Mouse (Mus musculus) CH12.LX (cell line): Measurements from ENCODE around the gene Kdm2b. TPM values are rescaled to one million over a fixed set of nuclear protein-coding genes. Genes with fewer than 3 reads are reported as not detected.

ENCODE experiments used
- DNase-seq: peaks from one replicate; pipeline ENCODE4 v3.0.0-alpha.2; 2013; ENCODE audit errors: extremely low read depth
- H3K27ac ChIP-seq: 2 replicates; pipeline ENCODE4 v1.5.1; 2012; ENCODE audit warnings: low read depth, mild to moderate bottlenecking, control low read depth, moderate library complexity; ENCODE audit not compliant: insufficient read depth
- H3K27me3 ChIP-seq: replicated peaks from 2 replicates; pipeline ENCODE3; 2012; ENCODE audit warnings: inconsistent platforms
- H3K36me3 ChIP-seq, 2 experiments: replicated peaks in 1 of 2; 2 replicates each; pipeline versions ENCODE3 to v1.6.1; 2012; ENCODE audit warnings: inconsistent platforms in 1 of 2, low read length in 1 of 2, mild to moderate bottlenecking in 1 of 2, mixed read lengths in 1 of 2, moderate library complexity in 1 of 2; ENCODE audit not compliant: control insufficient read depth in 1 of 2, insufficient read depth in 1 of 2
- H3K4me1 ChIP-seq, 2 experiments: 2 replicates each; pipeline ENCODE4 v1.6.1; 2012; ENCODE audit warnings: inconsistent platforms in 1 of 2, moderate library complexity in 1 of 2; ENCODE audit not compliant: insufficient read depth in 2 of 2, control insufficient read depth in 1 of 2
- H3K4me2 ChIP-seq: 2 replicates; pipeline ENCODE4 v1.6.1; 2012; ENCODE audit warnings: low read depth, mild to moderate bottlenecking, control low read depth; ENCODE audit not compliant: poor library complexity, insufficient read depth, severe bottlenecking
- H3K4me3 ChIP-seq, 3 experiments: fragments of 150-350 bp in 1 of 3; sonication (generic) in 1 of 3; replicated peaks in 1 of 3; 2 replicates each; pipeline versions ENCODE3 to v1.5.1; 2011 to 2012; ENCODE audit warnings: low read depth in 2 of 3, low read length in 2 of 3, mild to moderate bottlenecking in 2 of 3, moderate library complexity in 2 of 3, control low read depth in 1 of 3, improper control_type of control experiment in 1 of 3, inconsistent platforms in 1 of 3, mixed read lengths in 1 of 3; ENCODE audit not compliant: poor library complexity in 1 of 3
- H3K79me2 ChIP-seq: replicated peaks from 2 replicates; pipeline ENCODE4 v1.6.1; 2012; ENCODE audit warnings: mild to moderate bottlenecking, moderate library complexity; ENCODE audit not compliant: control insufficient read depth, poor library complexity, insufficient read depth, severe bottlenecking; ENCODE audit errors: extremely low read depth
- H3K9ac ChIP-seq: 2 replicates; pipeline ENCODE4 v1.6.1; 2012; ENCODE audit warnings: low read depth, mild to moderate bottlenecking, control low read depth, moderate library complexity; ENCODE audit not compliant: insufficient read depth
- H3K9me3 ChIP-seq: replicated peaks from 2 replicates; pipeline ENCODE3; 2012; ENCODE audit warnings: low read length, inconsistent platforms, mixed read lengths
- BHLHE40 ChIP-seq: IDR thresholded peaks from 2 replicates; pipeline ENCODE4 v1.6.1; 2011; ENCODE audit warnings: mild to moderate bottlenecking, low read depth, low read length, improper control_type of control experiment
- CHD1 ChIP-seq: IDR thresholded peaks from 2 replicates; pipeline ENCODE4 v1.6.1; 2012; ENCODE audit warnings: low read depth, low read length, improper control_type of control experiment, inconsistent platforms
- CHD2 ChIP-seq: IDR thresholded peaks from 2 replicates; pipeline ENCODE4 v1.6.1; 2011; ENCODE audit warnings: low read length, improper control_type of control experiment
- E2F4 ChIP-seq: IDR thresholded peaks from 2 replicates; pipeline ENCODE4 v1.6.1; 2011; ENCODE audit warnings: low read depth, low read length, improper control_type of control experiment; ENCODE audit not compliant: insufficient replicate concordance
- ETS1 ChIP-seq: conservative IDR thresholded peaks from 2 replicates; pipeline ENCODE4 v1.6.1; 2012; ENCODE audit warnings: low read depth, mild to moderate bottlenecking, inconsistent platforms, low read length, improper control_type of control experiment, moderate library complexity
- GABPA ChIP-seq: IDR thresholded peaks from 2 replicates; pipeline ENCODE4 v1.6.1; 2012; ENCODE audit warnings: low read depth, low read length, improper control_type of control experiment, inconsistent platforms; ENCODE audit not compliant: insufficient replicate concordance
- HCFC1 ChIP-seq: IDR thresholded peaks from 2 replicates; pipeline ENCODE4 v1.6.1; 2012; ENCODE audit warnings: low read depth, mild to moderate bottlenecking, inconsistent platforms, low read length, improper control_type of control experiment
- IRF4 ChIP-seq: IDR thresholded peaks from 2 replicates; pipeline ENCODE4 v1.6.1; 2014; ENCODE audit warnings: low read depth, mild to moderate bottlenecking, inconsistent platforms, low read length, improper control_type of control experiment
- JUN ChIP-seq: IDR thresholded peaks from 2 replicates; pipeline ENCODE4 v1.6.1; 2011; ENCODE audit warnings: low read depth, mild to moderate bottlenecking, low read length, improper control_type of control experiment, moderate library complexity; ENCODE audit not compliant: insufficient read depth
- JUND ChIP-seq: conservative IDR thresholded peaks from 2 replicates; pipeline ENCODE4 v1.6.1; 2011; ENCODE audit warnings: low read depth, low read length, improper control_type of control experiment
- MAX ChIP-seq: IDR thresholded peaks from 2 replicates; pipeline ENCODE4 v1.6.1; 2011; ENCODE audit warnings: low read length, improper control_type of control experiment
- MEF2A ChIP-seq: IDR thresholded peaks from 2 replicates; pipeline ENCODE4 v1.6.1; 2014; ENCODE audit warnings: low read depth, mild to moderate bottlenecking, inconsistent platforms, low read length, improper control_type of control experiment, borderline replicate concordance
- MXI1 ChIP-seq: IDR thresholded peaks from 2 replicates; pipeline ENCODE4 v1.6.1; 2011; ENCODE audit warnings: mild to moderate bottlenecking, low read depth, low read length, improper control_type of control experiment
- MYC ChIP-seq: IDR thresholded peaks from 2 replicates; pipeline ENCODE4 v1.6.1; 2011; ENCODE audit warnings: low read depth, mild to moderate bottlenecking, improper control_type of control experiment, low read length
- NELFE ChIP-seq: IDR thresholded peaks from 2 replicates; pipeline ENCODE4 v1.6.1; 2011; ENCODE audit warnings: low read depth, low read length, improper control_type of control experiment
- NRF1 ChIP-seq: IDR thresholded peaks from 2 replicates; pipeline ENCODE4 v1.6.1; 2014; ENCODE audit warnings: low read depth, mild to moderate bottlenecking, inconsistent platforms, low read length, improper control_type of control experiment, moderate library complexity
- PAX5 ChIP-seq: IDR thresholded peaks from 2 replicates; pipeline ENCODE4 v1.6.1; 2012; ENCODE audit warnings: low read length, inconsistent platforms, mixed read lengths
- POLR2A ChIP-seq: IDR thresholded peaks from 2 replicates; pipeline ENCODE4 v1.6.1; 2011; ENCODE audit warnings: low read depth, mild to moderate bottlenecking, improper control_type of control experiment, low read length
- RAD21 ChIP-seq: IDR thresholded peaks from 2 replicates; pipeline ENCODE4 v1.6.1; 2011; ENCODE audit warnings: low read depth, mild to moderate bottlenecking, low read length, improper control_type of control experiment, moderate library complexity
- RCOR1 ChIP-seq: conservative IDR thresholded peaks from 2 replicates; pipeline ENCODE4 v1.6.1; 2012; ENCODE audit warnings: low read depth, mild to moderate bottlenecking, inconsistent platforms, low read length, improper control_type of control experiment
- SIN3A ChIP-seq: IDR thresholded peaks from 2 replicates; pipeline ENCODE4 v1.6.1; 2012; ENCODE audit warnings: low read length, improper control_type of control experiment, inconsistent platforms
- SMC3 ChIP-seq: IDR thresholded peaks from 2 replicates; pipeline ENCODE4 v1.6.1; 2011; ENCODE audit warnings: low read depth, low read length, improper control_type of control experiment
- TBP ChIP-seq: conservative IDR thresholded peaks from 2 replicates; pipeline ENCODE4 v1.6.1; 2011; ENCODE audit warnings: low read depth, low read length, improper control_type of control experiment
- TCF12 ChIP-seq: IDR thresholded peaks from 2 replicates; pipeline ENCODE4 v1.6.1; 2014; ENCODE audit warnings: low read depth, mild to moderate bottlenecking, inconsistent platforms, low read length, improper control_type of control experiment
- UBTF ChIP-seq: IDR thresholded peaks from 2 replicates; pipeline ENCODE4 v1.6.1; 2012; ENCODE audit warnings: low read depth, mild to moderate bottlenecking, inconsistent platforms, low read length, improper control_type of control experiment, moderate library complexity
- ZC3H11A ChIP-seq: IDR thresholded peaks from 2 replicates; pipeline ENCODE4 v1.6.1; 2012; ENCODE audit warnings: low read depth, mild to moderate bottlenecking, inconsistent platforms, low read length, improper control_type of control experiment
- ZMIZ1 ChIP-seq: IDR thresholded peaks from 2 replicates; pipeline ENCODE4 v1.6.1; 2012; ENCODE audit warnings: low read depth, mild to moderate bottlenecking, inconsistent platforms, low read length, improper control_type of control experiment
- ZNF384 ChIP-seq: IDR thresholded peaks from 2 replicates; pipeline ENCODE4 v1.6.1; 2012; ENCODE audit warnings: low read depth, low read length, improper control_type of control experiment, inconsistent platforms
- dilution Hi-C: fragments of 300-500 bp; cut with MboI; formaldehyde crosslinking; loops from 2 replicates; pipeline ENCODE4 v1.14.3; 2020; ENCODE audit warnings: low sequenced_read_pairs; ENCODE audit not compliant: extremely low pct_unique_long_range_greater_than_20kb, extremely low pct_ligation_motif_present
- in situ Hi-C: fragments of 300-500 bp; cut with MboI; formaldehyde crosslinking; loops from 3 replicates; pipeline ENCODE4 v1.14.3; 2019; ENCODE audit warnings: low sequenced_read_pairs, low pct_ligation_motif_present, low pct_unique_long_range_greater_than_20kb, mixed read lengths
- polyA plus RNA-seq: library from polyadenylated mRNA; unstranded; fragments of >175 nt; gene quantifications from 2 replicates; pipeline ENCODE4 v1.2.1, GENCODE M21; 2012; ENCODE audit warnings: low read depth; ENCODE audit not compliant: insufficient read length
- total RNA-seq, 2 experiments: library from RNA; depleted of rRNA; stranded (reverse); fragments of 300-350 nt in 1 of 2; fragments of >200 nt in 1 of 2; gene quantifications; 2 replicates each; pipeline ENCODE4 v1.2.3; 2012 to 2014

Kdm2b gene
- total and polyA plus RNA-seq, 3 experiments: 69.3 to 138 (median 80.1) TPM

DNA sequence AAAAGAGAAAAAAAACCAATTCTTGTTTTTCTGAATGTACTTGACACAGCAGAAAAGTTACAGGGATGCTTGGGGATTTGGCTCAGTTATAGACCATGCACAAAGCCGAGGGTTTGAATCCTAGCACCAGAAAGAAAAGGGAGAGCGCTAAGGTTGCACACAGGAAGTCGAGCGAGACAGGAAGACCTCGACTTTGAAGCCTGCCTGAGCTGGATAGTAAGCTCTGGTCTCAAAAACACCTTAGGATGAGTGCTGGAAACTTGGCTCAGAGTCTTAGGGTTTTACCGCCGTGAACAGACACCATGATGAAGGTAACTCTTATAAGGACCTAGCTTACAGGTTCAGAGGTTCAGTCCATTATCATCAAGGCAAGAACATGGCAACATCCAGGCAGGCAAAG lies 31.8 kb upstream of the Kdm2b start:
- dilution Hi-C loops: no loop called here
- H3K4me1 ChIP-seq: peaks cover 17 to 59% of the 10 kb centered on the region in 2 experiments

DNA sequence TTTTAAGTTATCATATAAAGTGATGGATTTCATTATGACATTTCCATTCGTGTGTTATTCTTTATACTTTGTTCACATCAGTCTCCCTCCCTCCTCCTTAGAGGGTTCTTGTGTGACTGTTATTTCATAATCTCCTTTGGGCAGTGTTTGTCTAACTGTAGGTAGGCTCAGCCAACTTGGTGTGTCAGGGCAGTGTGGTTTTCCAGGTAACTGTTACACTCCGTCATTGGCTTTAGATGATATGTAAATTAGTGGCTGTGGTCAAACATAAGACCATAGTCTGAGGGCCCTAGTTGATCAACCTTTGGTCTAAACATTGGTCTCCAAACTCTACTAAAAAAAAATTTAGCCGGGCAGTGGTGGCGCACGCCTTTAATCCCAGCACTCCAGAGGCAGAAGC lies 30.8 kb upstream of the Kdm2b start:
- no peak for TF ChIP-seq JUN
- TF ChIP-seq NELFE: no peak
- TF ChIP-seq BHLHE40: no peak
- no peak for TF ChIP-seq ZNF384
- TF ChIP-seq RCOR1: no peak
- no peak for TF ChIP-seq CHD1
- no peak for TF ChIP-seq ZMIZ1
- no peak for TF ChIP-seq ZC3H11A
- TF ChIP-seq UBTF: no peak
- TF ChIP-seq MAX: no peak
- TF ChIP-seq NRF1: no peak
- TF ChIP-seq SIN3A: no peak
- no peak for TF ChIP-seq JUND
- TF ChIP-seq PAX5: no peak
- TF ChIP-seq E2F4: no peak
- TF ChIP-seq MYC: no peak
- Histone ChIP-seq H3K27ac (no peak overlapping the region), H3K79me2 (no peaks in the 10 kb centered on the region; the same call in 1 of the 2 replicates), H3K9me3 (no peaks in the 10 kb centered on the region), H3K4me2 (no peak overlapping the region), H3K4me3 (no peak overlapping the region), H3K4me1 (peaks cover 9 to 54% of the 10 kb centered on the region in 2 experiments), H3K27me3 (no peaks in the 10 kb centered on the region), H3K36me3 (peaks cover 0 to 43% of the 10 kb centered on the region in 2 experiments), H3K9ac (no peak overlapping the region)
- in situ Hi-C loops: no loop called here
- dilution Hi-C loops: no loop called here
- DNase-seq: no peak

More for the DNA sequence above, 31.8 kb upstream of the Kdm2b start:
- in situ Hi-C loops: no loop called here
- no peaks in the 10 kb centered on the region for H3K9me3 ChIP-seq
- TF ChIP-seq SMC3 (no peak), POLR2A (no peak), MEF2A (no peak), TCF12 (no peak), CHD2 (no peak), IRF4 (no peak), JUND (no peak), RAD21 (no peak), MYC (no peak), ETS1 (no peak), HCFC1 (no peak), GABPA (no peak), TBP (no peak), ZMIZ1 (no peak), PAX5 (no peak), MXI1 (no peak), E2F4 (no peak)
- no peaks in the 10 kb centered on the region for H3K27me3 ChIP-seq
- H3K27ac ChIP-seq: no peak overlapping the region
- no peak for DNase-seq
- H3K79me2 ChIP-seq: no peaks in the 10 kb centered on the region
- H3K9ac ChIP-seq: no peak overlapping the region
- H3K36me3 ChIP-seq: peaks cover 0 to 43% of the 10 kb centered on the region in 2 experiments
- no peak overlapping the region for H3K4me3 ChIP-seq
- no peak overlapping the region for H3K4me2 ChIP-seq
